Mouse (Mus musculus) adrenal gland, postnatal 36 days (tissue): ENCODE data around the gene Jam3. TPM values are rescaled to one million over a fixed set of nuclear protein-coding genes. Genes with fewer than 3 reads are reported as not detected.

ENCODE experiments used
- DNase-seq, 2 experiments: peaks; one replicate each; pipeline ENCODE4 v3.0.0; 2021; ENCODE audit warnings: mixed read lengths in 1 of 2
- long read RNA-seq, 2 experiments: library from polyadenylated mRNA; stranded (forward); transcript quantifications; one replicate each; pipeline ENCODE4 v2.0.0; 2021; ENCODE audit warnings: borderline sequencing depth in 2 of 2
- total RNA-seq, 2 experiments: library from RNA; stranded (reverse); gene quantifications; 2 replicates each; pipeline ENCODE4 v1.2.3; 2021

Gene Jam3
- 10 to 100 TPM; 37.9 to 43.2 TPM for total RNA-seq
- long read RNA-seq, experiment 1, transcript Jam3-201 (9 exons, 1,942 nt): major isoform, 49 of 51 reads
- long read RNA-seq, experiment 1, partial matches to known transcripts: 1 of 51 reads
- long read RNA-seq, experiment 1, other reads (novel, unspliced or antisense): 0 of 51 reads
- long read RNA-seq, experiment 2, transcript Jam3-201 (9 exons, 1,942 nt): major isoform, 9 of 10 reads
- long read RNA-seq, experiment 2, partial matches to known transcripts: 0 of 10 reads
- long read RNA-seq, experiment 2, other reads (novel, unspliced or antisense): 1 of 10 reads

GRCm38 (mm10) chr9:27154763-27155530 is at the start of gene Jam3:
Gene Jam3 (minus strand): TSS chr9:27155421.
- DNase-seq: peak; percentile 95 to 97

GRCm38 (mm10) chr9:27204201-27204600 is 49.0 kb upstream of the Jam3 start:
- no peak for DNase-seq

- DNase-seq: peak; percentile 64 to 73
Measured at GRCm38 (mm10) chr9:27203134-27203533, 47.9 kb upstream of the Jam3 start.

- peak; percentile 54 to 61 for DNase-seq
Measured at GRCm38 (mm10) chr9:27201472-27202219, 46.4 kb upstream of the Jam3 start.

- no peak for DNase-seq
Measured at GRCm38 (mm10) chr9:27193592-27194080, 38.4 kb upstream of the Jam3 start.

- peak in 1 of 2 experiments; percentile 17 for DNase-seq
Measured at GRCm38 (mm10) chr9:27192761-27193591, 37.8 kb upstream of the Jam3 start.

GRCm38 (mm10) chr9:27192001-27192760 is 37.0 kb upstream of the Jam3 start:
- DNase-seq: peak; percentile 96

- DNase-seq: peak; percentile 89 to 90
Measured at GRCm38 (mm10) chr9:27191501-27191981, 36.3 kb upstream of the Jam3 start.

GRCm38 (mm10) chr9:27190461-27190860 is 35.2 kb upstream of the Jam3 start:
- no peak for DNase-seq

GRCm38 (mm10) chr9:27189306-27189705 is 34.1 kb upstream of the Jam3 start:
- DNase-seq: peak; percentile 24 to 35

- no peak for DNase-seq
Measured at GRCm38 (mm10) chr9:27188677-27189241, 33.5 kb upstream of the Jam3 start.

- no peak for DNase-seq
Measured at GRCm38 (mm10) chr9:27185820-27186219, 30.6 kb upstream of the Jam3 start.

GRCm38 (mm10) chr9:27182087-27182486 is 26.9 kb upstream of the Jam3 start:
- DNase-seq: no peak

- peak in 1 of 2 experiments; percentile 34 for DNase-seq
Measured at GRCm38 (mm10) chr9:27180492-27180891, 25.3 kb upstream of the Jam3 start.

GRCm38 (mm10) chr9:27178935-27179334 is 23.7 kb upstream of the Jam3 start:
- DNase-seq: no peak

- DNase-seq: peak; percentile 49 to 71
Measured at GRCm38 (mm10) chr9:27176154-27176553, 20.9 kb upstream of the Jam3 start.

GRCm38 (mm10) chr9:27175682-27176081 is 20.5 kb upstream of the Jam3 start:
- no peak for DNase-seq

GRCm38 (mm10) chr9:27175241-27175640 is 20.0 kb upstream of the Jam3 start:
- no peak for DNase-seq

- DNase-seq: no peak
Measured at GRCm38 (mm10) chr9:27174079-27174478, 18.9 kb upstream of the Jam3 start.

GRCm38 (mm10) chr9:27173646-27174045 is 18.4 kb upstream of the Jam3 start:
- no peak for DNase-seq
